Mouse (Mus musculus) erythroblast, embryonic 14.5 days (primary cell): ENCODE results near the gene Foxp1.

Experiments used
- GATA1 ChIP-seq: IDR thresholded peaks from 2 replicates; pipeline ENCODE4 v1.6.1; 2012; ENCODE audit warnings: low read length, inconsistent platforms, mixed read lengths
- TAL1 ChIP-seq: IDR thresholded peaks from 3 replicates; pipeline ENCODE4 v1.6.1; 2012; ENCODE audit warnings: low read length, inconsistent platforms, mixed read lengths

- TF ChIP-seq TAL1 = no peak
- TF ChIP-seq GATA1 = no peak
Measured at GRCm38 (mm10) chr6:99470906-99471305, 51.6 kb downstream of the Foxp1 start.
